Mouse (Mus musculus) embryonic facial prominence, embryonic 13.5 days (tissue): ENCODE measurements around the gene Slc18a2. TPM values are rescaled to one million over a fixed set of nuclear protein-coding genes. Genes with fewer than 3 reads are reported as not detected.

Experiments
- ATAC-seq: fragments of 200-750 bp; cut with Nextera tagmentation; 2 replicates; pipeline ENCODE4 v1.8.0; 2017; ENCODE audit warnings: low read depth; ENCODE audit not compliant: insufficient number of reproducible peaks, insufficient read depth, low FRiP score, low TSS enrichment
- H3K27ac ChIP-seq: fragments of 300-500 bp; sonication (generic); 2 replicates; pipeline ENCODE4 v1.5.1; 2015; ENCODE audit warnings: moderate library complexity, mild to moderate bottlenecking, inconsistent platforms
- H3K27me3 ChIP-seq: fragments of 300-500 bp; sonication (generic); 2 replicates; pipeline ENCODE4 v1.6.1; 2015; ENCODE audit warnings: mild to moderate bottlenecking, inconsistent platforms
- H3K36me3 ChIP-seq: fragments of 300-500 bp; sonication (generic); 2 replicates; pipeline ENCODE4 v1.6.1; 2015; ENCODE audit warnings: mild to moderate bottlenecking, inconsistent platforms
- H3K4me1 ChIP-seq: fragments of 300-500 bp; sonication (generic); 2 replicates; pipeline ENCODE4 v1.6.1; 2015; ENCODE audit warnings: inconsistent platforms
- H3K4me2 ChIP-seq: fragments of 300-500 bp; sonication (generic); 2 replicates; pipeline ENCODE4 v1.6.1; 2015; ENCODE audit warnings: moderate library complexity, mild to moderate bottlenecking, inconsistent platforms
- H3K4me3 ChIP-seq: fragments of 300-500 bp; sonication (generic); 2 replicates; pipeline ENCODE4 v1.5.1; 2015; ENCODE audit warnings: mild to moderate bottlenecking, inconsistent platforms
- H3K9ac ChIP-seq: fragments of 300-500 bp; sonication (generic); 2 replicates; pipeline ENCODE4 v1.6.1; 2015; ENCODE audit warnings: mild to moderate bottlenecking, inconsistent platforms
- H3K9me3 ChIP-seq: fragments of 300-500 bp; sonication (generic); 2 replicates; pipeline ENCODE4 v1.6.1; 2016; ENCODE audit warnings: inconsistent platforms
- WGBS: fragments of 180-500 bp; shearing (Covaris S2); methylation state at CpG from one replicate; pipeline ENCODE4 v1.1.7; 2015; ENCODE audit warnings: mixed read lengths; 5-methylcytosine and 5-hydroxymethylcytosine counted together
- polyA plus RNA-seq: library from polyadenylated mRNA; unstranded; fragments of >200 nt; fragmentation: Nextera tagmentation; extraction: Ambion mirVana; gene quantifications from 2 replicates; pipeline ENCODE4 v1.2.1, GENCODE M21; 2015

Gene Slc18a2
- polyA plus RNA-seq, 1 experiment from 2014 or later = 9.0 TPM

GRCm38 (mm10) chr19:59342964-59343363, 82.3 kb downstream of the Slc18a2 start:
- WGBS = 39% methylated on average over 2 of the region's 2 CpGs
- ATAC-seq = no peak
- Histone ChIP-seq H3K4me3 (peak overlapping the region; percentile 93), H3K4me2 (peak overlapping the region; percentile 99), H3K27ac (no peak overlapping the region), H3K9ac (no peak overlapping the region), H3K36me3 (no peaks in the 10 kb centered on the region), H3K4me1 (peaks cover 26% of the 10 kb centered on the region), H3K9me3 (no peaks in the 10 kb centered on the region), H3K27me3 (no peaks in the 10 kb centered on the region)

- Histone ChIP-seq H3K27me3 (no peaks in the 10 kb centered on the region), H3K4me1 (peaks cover 26% of the 10 kb centered on the region), H3K9ac (peak overlapping the region; percentile 88), H3K4me2 (peak overlapping the region; percentile 99), H3K27ac (no peak overlapping the region), H3K4me3 (peak overlapping the region; percentile 93), H3K36me3 (no peaks in the 10 kb centered on the region), H3K9me3 (no peaks in the 10 kb centered on the region)
- ATAC-seq = no peak
- 1% methylated on average over 14 of the region's 14 CpGs for WGBS
Measured at GRCm38 (mm10) chr19:59344304-59344711, 83.6 kb downstream of the Slc18a2 start.

- H3K4me2 ChIP-seq = peak overlapping the region; percentile 99
- H3K27ac ChIP-seq = peak overlapping the region; percentile 89
- H3K9ac ChIP-seq = peak overlapping the region; percentile 88
- H3K27me3 ChIP-seq = no peaks in the 10 kb centered on the region
- peaks cover 26% of the 10 kb centered on the region for H3K4me1 ChIP-seq
- ATAC-seq = peak; percentile 50
- peak overlapping the region; percentile 93 for H3K4me3 ChIP-seq
- H3K36me3 ChIP-seq = no peaks in the 10 kb centered on the region
- WGBS = under 1% methylated on average over 69 of the region's 70 CpGs
- H3K9me3 ChIP-seq = no peaks in the 10 kb centered on the region
Measured at GRCm38 (mm10) chr19:59345081-59345657, 84.5 kb downstream of the Slc18a2 start.

Other genes with a start within 250 kb of the Slc18a2 start
- gene Shtn1, start 184.8 kb upstream of the Slc18a2 start, polyA plus RNA-seq = 3.0 and 3.9 TPM in 2 replicates
- gene Vax1, start 90.8 kb upstream of the Slc18a2 start, polyA plus RNA-seq = not detected in 2 replicates
- gene Kcnk18, start 41.7 kb upstream of the Slc18a2 start, polyA plus RNA-seq = not detected in 2 replicates
- gene Rps12-ps3, start 61.4 kb downstream of the Slc18a2 start, polyA plus RNA-seq = 10.4 and 79.9 TPM in 2 replicates
- 11.4 and 13.2 TPM in 2 replicates for gene Pdzd8, start 84.9 kb downstream of the Slc18a2 start, polyA plus RNA-seq
- 23.8 and 24.7 TPM in 2 replicates for gene Emx2, start 197.5 kb downstream of the Slc18a2 start, polyA plus RNA-seq